Mouse (Mus musculus) urinary bladder, postnatal 14 days (tissue): ENCODE measurements at regions not wholly inside any gene's neighbourhood (a gene's known extent, or its start where the extent isn't known, plus 50 kb on each side); places are given as distances from the start of the nearest gene placed in this dataset.
"Not testable (repeated sequence)": the region's sequence is repeated elsewhere in the genome, so short reads cannot be mapped to it uniquely, and the experiment has no call there.

Source experiments
- DNase-seq: peaks from one replicate; pipeline ENCODE4 v3.0.0; 2021; ENCODE audit warnings: low spot score

GRCm38 (mm10) chr17:15247546-15248416, 128.9 kb downstream of the Dll1 start:
- DNase-seq, result no peak

GRCm38 (mm10) chr17:15242976-15243635, 133.6 kb downstream of the Dll1 start:
- no peak for DNase-seq

- DNase-seq, result no peak
Measured at GRCm38 (mm10) chr17:15242356-15242755, 134.3 kb downstream of the Dll1 start.

- no peak for DNase-seq
Measured at GRCm38 (mm10) chr17:15241491-15241890, 135.2 kb downstream of the Dll1 start.

GRCm38 (mm10) chr17:15240641-15241040, 136.0 kb downstream of the Dll1 start:
- DNase-seq, result not testable (repeated sequence)

GRCm38 (mm10) chr17:15240011-15240410, 136.7 kb downstream of the Dll1 start:
- no peak for DNase-seq

GRCm38 (mm10) chr17:15235041-15235440, 141.6 kb downstream of the Dll1 start:
- DNase-seq, result no peak

GRCm38 (mm10) chr17:15231175-15231574, 145.5 kb downstream of the Dll1 start:
- DNase-seq, result no peak

- DNase-seq, result no peak
Measured at GRCm38 (mm10) chr17:15229159-15229558, 147.5 kb downstream of the Dll1 start.

- no peak for DNase-seq
Measured at GRCm38 (mm10) chr17:15228077-15228476, 148.6 kb downstream of the Dll1 start.

- peak; percentile 61 for DNase-seq
Measured at GRCm38 (mm10) chr17:15223826-15224225, 152.8 kb downstream of the Dll1 start.

GRCm38 (mm10) chr17:15222923-15223322, 153.7 kb downstream of the Dll1 start:
- DNase-seq, result no peak

- no peak for DNase-seq
Measured at GRCm38 (mm10) chr17:15214157-15214685, 162.5 kb downstream of the Dll1 start.

- no peak for DNase-seq
Measured at GRCm38 (mm10) chr17:15208808-15209173, 167.5 kb upstream of the Gm3448 start.

- peak; percentile 73 for DNase-seq
Measured at GRCm38 (mm10) chr17:15208030-15208807, 166.9 kb upstream of the Gm3448 start.

- DNase-seq, result no peak
Measured at GRCm38 (mm10) chr17:15207182-15208029, 166.1 kb upstream of the Gm3448 start.

- no peak for DNase-seq
Measured at GRCm38 (mm10) chr17:15205799-15206198, 164.5 kb upstream of the Gm3448 start.

GRCm38 (mm10) chr17:15204524-15204923, 163.2 kb upstream of the Gm3448 start:
- DNase-seq, result no peak

GRCm38 (mm10) chr17:15199235-15199634, 157.9 kb upstream of the Gm3448 start:
- no peak for DNase-seq

- DNase-seq, result no peak
Measured at GRCm38 (mm10) chr17:15197361-15197760, 156.0 kb upstream of the Gm3448 start.

GRCm38 (mm10) chr17:15195819-15196218, 154.5 kb upstream of the Gm3448 start:
- no peak for DNase-seq
